Mouse (Mus musculus) kidney, embryonic 14.5 days (tissue): ENCODE data around the gene Vav3. TPM values are rescaled to one million over a fixed set of nuclear protein-coding genes. Genes with fewer than 3 reads are reported as not detected.
A peak's percentile ranks its signal among the peaks of the same experiment; 100 is the strongest.

Source experiments
- ATAC-seq: fragments of 200-750 bp; cut with Nextera tagmentation; 2 replicates; pipeline ENCODE4 v1.8.0; 2017; ENCODE audit warnings: moderate number of reproducible peaks, mild to moderate bottlenecking, moderate TSS enrichment, moderate library complexity; ENCODE audit not compliant: low FRiP score, low TSS enrichment
- H3K27ac ChIP-seq: fragments of 300-500 bp; sonication (generic); 2 replicates; pipeline ENCODE4 v1.5.1; 2014; ENCODE audit warnings: low read depth, mild to moderate bottlenecking, low read length, moderate library complexity, mixed read lengths
- H3K27me3 ChIP-seq: fragments of 300-500 bp; sonication (generic); 2 replicates; pipeline ENCODE4 v1.6.1; 2014; ENCODE audit warnings: mild to moderate bottlenecking, low read length; ENCODE audit not compliant: control insufficient read depth, insufficient read depth
- H3K36me3 ChIP-seq: fragments of 300-500 bp; sonication (generic); 2 replicates; pipeline ENCODE4 v1.6.1; 2014; ENCODE audit warnings: low read length, mixed read lengths; ENCODE audit not compliant: control insufficient read depth, insufficient read depth
- H3K4me1 ChIP-seq: fragments of 300-500 bp; sonication (generic); 2 replicates; pipeline ENCODE4 v1.6.1; 2014; ENCODE audit warnings: low read length, mixed read lengths; ENCODE audit not compliant: control insufficient read depth, insufficient read depth
- H3K4me2 ChIP-seq: fragments of 300-500 bp; sonication (generic); replicated peaks from 2 replicates; pipeline ENCODE4 v1.6.1; 2014; ENCODE audit warnings: low read depth, mild to moderate bottlenecking, low read length
- H3K4me3 ChIP-seq: fragments of 300-500 bp; sonication (generic); 2 replicates; pipeline ENCODE4 v1.5.1; 2014; ENCODE audit warnings: mild to moderate bottlenecking, low read length
- H3K9ac ChIP-seq: fragments of 300-500 bp; sonication (generic); 2 replicates; pipeline ENCODE4 v1.6.1; 2014; ENCODE audit warnings: low read depth, mild to moderate bottlenecking, low read length, moderate library complexity
- H3K9me3 ChIP-seq: fragments of 300-500 bp; sonication (generic); 2 replicates; pipeline ENCODE4 v1.6.1; 2016; ENCODE audit warnings: low read length; ENCODE audit not compliant: control insufficient read depth
- WGBS: fragments of 180-500 bp; shearing (Covaris S2); extraction: QIAGEN DNeasy Blood & Tissue Kit; methylation state at CpG from one replicate; pipeline ENCODE4 v1.1.7; 2014; 5-methylcytosine and 5-hydroxymethylcytosine counted together
- polyA plus RNA-seq: library from polyadenylated mRNA; unstranded; fragments of >200 nt; fragmentation: Nextera tagmentation; extraction: Ambion mirVana; gene quantifications from 2 replicates; pipeline ENCODE4 v1.2.1, GENCODE M21; 2014

The Vav3 gene
- polyA plus RNA-seq, 1 experiment from 2014 or later, result 25.7 TPM

DNA sequence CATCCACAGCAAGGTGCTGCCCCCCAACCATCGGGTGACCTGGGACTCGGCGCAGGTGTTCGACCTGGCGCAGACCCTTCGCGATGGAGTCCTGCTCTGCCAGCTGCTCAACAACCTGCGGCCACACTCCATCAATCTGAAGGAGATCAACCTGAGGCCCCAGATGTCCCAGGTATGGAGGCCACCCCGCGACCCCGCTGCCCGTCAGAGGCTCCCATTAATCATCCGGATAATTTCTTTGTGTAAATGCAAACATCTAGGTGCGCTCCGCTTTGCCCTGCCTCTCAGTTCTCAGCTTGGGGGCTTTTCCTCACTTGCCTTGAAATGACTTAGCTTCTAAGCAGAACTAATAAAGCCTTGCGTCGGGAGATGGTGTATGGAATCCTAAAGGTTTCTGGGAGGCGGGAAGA, 623 bp downstream of the Vav3 start:
- no peak for ATAC-seq
- peak overlapping the region; percentile 72 for H3K4me3 ChIP-seq
- peak overlapping the region; percentile 71 for H3K9ac ChIP-seq
- H3K36me3 ChIP-seq, result no peaks in the 10 kb centered on the region
- H3K27ac ChIP-seq, result peak overlapping the region; percentile 74
- under 1% methylated on average over 18 of the region's 18 CpGs for WGBS
- no peaks in the 10 kb centered on the region for H3K9me3 ChIP-seq
- peaks cover 8% of the 10 kb centered on the region for H3K27me3 ChIP-seq
- peak overlapping the region; percentile 86 for H3K4me2 ChIP-seq
- 0 out of 2 replicates have a peak, but pooled peaks cover 4% of the 10 kb centered on the region for H3K4me1 ChIP-seq

DNA sequence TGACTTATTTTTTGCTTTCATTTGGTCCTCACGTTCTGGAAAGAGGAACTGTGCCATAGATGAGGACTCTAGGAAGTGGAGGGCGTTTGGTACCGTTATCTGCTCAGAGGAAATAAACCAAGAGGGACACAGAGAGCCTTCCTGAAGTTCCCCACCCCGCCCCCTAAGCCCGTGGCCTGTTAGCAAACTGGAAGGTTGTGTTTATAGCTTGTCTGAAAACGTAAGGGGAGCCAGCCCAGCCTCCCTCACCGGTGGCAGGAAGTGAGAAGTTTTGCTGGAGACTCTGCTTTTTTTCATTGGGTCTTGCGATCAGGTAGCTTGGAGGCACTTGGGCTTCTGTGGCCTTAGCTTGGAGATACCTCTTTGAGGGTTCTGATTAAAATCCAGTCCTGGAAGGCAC, 1.2 kb downstream of the Vav3 start:
- Histone ChIP-seq H3K27ac (no peak overlapping the region), H3K9me3 (no peaks in the 10 kb centered on the region), H3K4me1 (0 out of 2 replicates have a peak, but pooled peaks cover 4% of the 10 kb centered on the region), H3K27me3 (peaks cover 8% of the 10 kb centered on the region), H3K4me2 (peak overlapping the region; percentile 86), H3K4me3 (peak overlapping the region; percentile 72), H3K9ac (peak overlapping the region; percentile 19; the same call in 1 of the 2 replicates), H3K36me3 (no peaks in the 10 kb centered on the region)
- WGBS, result 4% methylated on average over 8 of the region's 8 CpGs
- no peak for ATAC-seq

DNA sequence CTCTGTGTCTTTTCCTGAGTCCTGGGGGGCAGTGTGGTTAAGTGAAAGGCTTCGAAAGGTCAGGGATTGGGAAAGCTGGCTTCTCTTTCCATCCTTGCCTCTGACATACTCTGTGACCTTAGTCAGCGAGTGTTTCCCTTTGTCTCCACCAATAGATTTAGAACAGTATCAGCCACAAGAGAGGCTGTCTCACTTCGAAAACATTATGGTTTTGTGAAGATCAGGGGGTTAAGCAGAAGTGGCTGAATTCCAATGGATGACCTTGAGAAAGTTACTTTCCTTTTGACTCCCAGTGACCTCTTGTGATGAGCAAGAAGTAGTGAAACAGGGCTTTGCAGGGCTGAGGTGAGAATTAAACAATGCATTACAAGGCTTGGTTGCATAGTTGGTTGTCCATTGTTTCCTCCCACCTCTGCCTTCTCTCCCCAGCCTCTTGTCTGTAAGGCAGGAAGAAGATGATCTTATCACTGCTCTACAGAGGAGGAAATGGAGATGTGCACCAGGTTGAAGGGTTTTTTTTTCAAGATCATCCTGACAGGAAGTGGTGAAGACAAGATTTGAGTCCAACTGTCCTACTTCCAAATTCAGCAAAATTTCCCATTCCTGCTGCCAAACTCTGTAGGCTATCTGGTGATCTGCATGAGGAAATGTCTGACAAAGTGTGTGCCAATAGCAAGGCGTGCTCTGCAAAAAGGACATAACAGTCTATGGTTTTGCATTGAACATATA, 11.7 kb downstream of the Vav3 start:
- no peak for ATAC-seq
- H3K27ac ChIP-seq, result no peak overlapping the region
- H3K4me2 ChIP-seq, result no peak overlapping the region
- no peak overlapping the region for H3K9ac ChIP-seq
- no peaks in the 10 kb centered on the region for H3K36me3 ChIP-seq
- WGBS, result 82% methylated on average over 4 of the region's 4 CpGs
- no peaks in the 10 kb centered on the region for H3K9me3 ChIP-seq
- H3K4me3 ChIP-seq, result no peak overlapping the region
- H3K4me1 ChIP-seq, result no peaks in the 10 kb centered on the region
- H3K27me3 ChIP-seq, result no peaks in the 10 kb centered on the region

DNA sequence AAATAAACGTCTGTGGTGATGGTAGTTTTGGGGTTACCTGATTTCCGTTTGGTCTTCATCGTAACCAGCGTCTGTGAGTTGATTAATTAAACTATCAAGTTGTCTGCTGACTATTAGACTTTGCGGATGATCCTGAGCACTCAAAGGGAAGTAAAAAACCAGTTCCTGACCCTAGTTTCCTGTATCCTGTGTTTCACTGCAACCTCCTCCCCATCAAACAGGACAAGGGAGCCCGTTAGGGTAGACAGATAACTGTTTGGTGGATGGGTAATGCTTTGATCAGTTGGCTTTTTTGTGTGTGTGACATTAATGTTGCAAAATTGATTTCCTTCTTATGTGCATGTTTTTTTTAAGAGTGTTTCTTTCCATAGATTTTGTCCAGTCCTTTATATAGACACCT, 12.2 kb downstream of the Vav3 start:
- 70% methylated on average over 6 of the region's 6 CpGs for WGBS

GRCm38 (mm10) chr3:109353814-109354213, 13.4 kb downstream of the Vav3 start:
- H3K9me3 ChIP-seq, result no peaks in the 10 kb centered on the region
- no peaks in the 10 kb centered on the region for H3K4me1 ChIP-seq
- 77% methylated on average over 5 of the region's 5 CpGs for WGBS
- no peak overlapping the region for H3K4me3 ChIP-seq
- no peak for ATAC-seq
- H3K27me3 ChIP-seq, result no peaks in the 10 kb centered on the region
- H3K4me2 ChIP-seq, result no peak overlapping the region
- no peak overlapping the region for H3K27ac ChIP-seq
- no peak overlapping the region for H3K9ac ChIP-seq
- H3K36me3 ChIP-seq, result no peaks in the 10 kb centered on the region

More for the DNA sequence above, 12.2 kb downstream of the Vav3 start:
- Histone ChIP-seq H3K27ac (no peak overlapping the region), H3K27me3 (no peaks in the 10 kb centered on the region), H3K4me2 (no peak overlapping the region), H3K9ac (no peak overlapping the region), H3K4me3 (no peak overlapping the region), H3K4me1 (no peaks in the 10 kb centered on the region), H3K36me3 (no peaks in the 10 kb centered on the region), H3K9me3 (no peaks in the 10 kb centered on the region)
- no peak for ATAC-seq

- 56% methylated on average over 5 of the region's 5 CpGs for WGBS
- no peaks in the 10 kb centered on the region for H3K4me1 ChIP-seq
- no peaks in the 10 kb centered on the region for H3K27me3 ChIP-seq
- no peak overlapping the region for H3K4me2 ChIP-seq
- H3K9me3 ChIP-seq, result no peaks in the 10 kb centered on the region
- no peak overlapping the region for H3K27ac ChIP-seq
- H3K4me3 ChIP-seq, result no peak overlapping the region
- no peak overlapping the region for H3K9ac ChIP-seq
- no peaks in the 10 kb centered on the region for H3K36me3 ChIP-seq
- no peak for ATAC-seq
Measured at GRCm38 (mm10) chr3:109355158-109355557, 14.7 kb downstream of the Vav3 start.

- 55% methylated on average over 4 of the region's 4 CpGs for WGBS
- Histone ChIP-seq H3K36me3 (no peaks in the 10 kb centered on the region), H3K27ac (no peak overlapping the region), H3K4me3 (no peak overlapping the region), H3K4me2 (no peak overlapping the region), H3K9ac (no peak overlapping the region), H3K9me3 (no peaks in the 10 kb centered on the region), H3K27me3 (no peaks in the 10 kb centered on the region), H3K4me1 (no peaks in the 10 kb centered on the region)
- no peak for ATAC-seq
Measured at GRCm38 (mm10) chr3:109360746-109361145, 20.3 kb downstream of the Vav3 start.

DNA sequence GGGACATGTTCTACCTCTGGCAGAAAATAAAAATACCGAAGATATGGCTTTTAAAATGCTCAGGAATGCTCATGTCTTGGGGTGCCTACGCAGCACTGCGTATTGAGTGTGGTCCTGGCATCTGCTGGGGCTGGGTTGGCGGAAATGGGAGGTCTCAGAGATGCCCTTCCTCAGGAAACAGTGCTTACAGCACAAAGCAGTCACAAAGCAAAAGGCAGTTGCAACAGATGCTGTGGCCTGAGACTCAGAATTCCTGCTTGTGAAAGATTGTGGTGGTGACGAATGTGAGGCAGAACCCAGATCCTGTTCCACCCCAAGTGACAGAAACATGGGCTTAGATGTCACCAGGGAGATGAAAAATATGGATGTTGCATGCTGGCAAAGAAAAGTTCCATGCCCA, 21.4 kb downstream of the Vav3 start:
- no peak overlapping the region for H3K27ac ChIP-seq
- ATAC-seq, result no peak

GRCm38 (mm10) chr3:109362310-109362709, 21.9 kb downstream of the Vav3 start:
- Histone ChIP-seq H3K4me3 (no peak overlapping the region), H3K36me3 (no peaks in the 10 kb centered on the region)
- 83% methylated on average over 3 of the region's 3 CpGs for WGBS

More for the DNA sequence above, 21.4 kb downstream of the Vav3 start:
- Histone ChIP-seq H3K27me3 (no peaks in the 10 kb centered on the region), H3K4me2 (no peak overlapping the region), H3K36me3 (no peaks in the 10 kb centered on the region), H3K9me3 (no peaks in the 10 kb centered on the region), H3K9ac (no peak overlapping the region), H3K4me3 (no peak overlapping the region), H3K4me1 (peaks cover 4% of the 10 kb centered on the region; the same call in 1 of the 2 replicates)
- WGBS, result 85% methylated on average over 5 of the region's 5 CpGs

More at GRCm38 (mm10) chr3:109362310-109362709, 21.9 kb downstream of the Vav3 start:
- no peak overlapping the region for H3K27ac ChIP-seq
- no peak overlapping the region for H3K9ac ChIP-seq
- H3K4me1 ChIP-seq, result peaks cover 4% of the 10 kb centered on the region; the same call in 1 of the 2 replicates
- H3K4me2 ChIP-seq, result no peak overlapping the region
- no peaks in the 10 kb centered on the region for H3K9me3 ChIP-seq
- H3K27me3 ChIP-seq, result no peaks in the 10 kb centered on the region
- ATAC-seq, result no peak
